Mouse (Mus musculus) megakaryocyte progenitor cell, adult 5-6 weeks (primary cell): ENCODE measurements around the gene Adgrv1. TPM values are rescaled to one million over a fixed set of nuclear protein-coding genes. Genes with fewer than 3 reads are reported as not detected.

ENCODE experiments used
- ATAC-seq: replicated peaks from 2 replicates; pipeline ENCODE4 v1.8.0; 2016; ENCODE audit warnings: mild to moderate bottlenecking, moderate TSS enrichment, inconsistent platforms; ENCODE audit not compliant: poor library complexity
- total RNA-seq, 2 experiments: library from RNA; stranded (forward) in 1 of 2; stranded (reverse) in 1 of 2; fragments of 157-497, 149-512 nt in 1 of 2; fragments of 200-1000 nt in 1 of 2; gene quantifications; 2 replicates each; pipeline versions ENCODE4 v1.2.3 to v1.2.4; 2015 to 2017

Adgrv1 gene
- total RNA-seq, 2 experiments from 2014 or later = not detected

DNA sequence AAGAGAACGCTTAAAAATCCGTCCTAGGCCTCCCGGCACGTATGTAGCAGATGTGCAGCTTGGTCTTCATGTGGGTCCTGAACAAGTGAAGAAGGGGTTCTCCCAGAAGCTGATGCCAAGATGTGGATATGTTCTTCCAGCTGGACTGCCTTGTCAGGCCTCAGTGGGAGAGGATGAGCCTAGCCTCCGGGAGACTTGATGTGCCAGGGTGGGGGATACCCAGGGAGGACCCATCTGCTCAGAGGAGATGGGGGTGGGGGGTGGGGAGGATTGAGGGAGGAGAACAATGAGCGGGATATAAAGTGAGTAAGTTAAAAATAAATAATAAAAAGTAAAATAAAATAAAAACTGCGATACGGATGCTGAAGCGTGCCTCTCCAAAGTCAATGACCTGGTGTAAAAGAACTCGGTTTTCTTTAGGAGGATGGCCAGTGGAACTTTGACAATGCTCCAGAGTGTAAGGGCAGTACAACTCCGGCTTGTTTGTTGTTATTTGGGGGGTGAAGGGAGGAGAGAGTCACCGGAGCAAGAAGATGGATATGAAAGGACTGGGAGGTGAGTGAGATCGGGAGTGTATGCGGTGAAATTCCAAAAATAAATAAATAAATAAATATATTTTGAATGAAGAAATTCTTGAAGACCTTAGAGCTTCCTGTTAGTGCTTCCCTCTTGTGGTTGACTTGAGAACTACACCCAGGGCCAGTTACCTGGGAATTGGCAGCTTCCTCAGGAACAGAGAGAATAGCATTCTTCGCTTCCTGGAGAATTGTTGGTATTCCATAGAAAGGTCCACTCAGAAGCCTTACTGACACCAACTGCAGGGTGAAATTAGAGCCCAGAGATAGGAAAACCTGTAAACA is 205.8 kb downstream of the Adgrv1 start:
- ATAC-seq = peak; percentile 76

DNA sequence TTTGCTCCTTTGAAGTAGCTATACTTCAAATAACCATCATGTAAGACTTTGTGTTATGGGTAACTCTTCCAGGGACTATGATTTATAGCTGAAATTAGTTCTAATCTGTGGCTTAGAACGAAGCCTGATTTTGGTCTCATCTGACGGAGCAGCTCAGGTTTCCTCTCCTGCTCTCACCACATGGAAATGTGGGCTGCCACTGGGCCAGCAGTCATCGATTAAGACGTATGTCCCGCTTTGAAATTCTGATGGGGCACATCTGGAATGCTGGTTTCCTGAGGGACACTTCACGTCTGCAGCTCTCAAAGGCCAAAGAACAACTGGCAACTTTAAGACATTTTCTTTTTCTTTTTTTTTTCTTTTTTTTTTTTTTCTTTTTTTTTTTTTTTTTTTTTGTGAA is 207.8 kb downstream of the Adgrv1 start:
- no peak for ATAC-seq

DNA sequence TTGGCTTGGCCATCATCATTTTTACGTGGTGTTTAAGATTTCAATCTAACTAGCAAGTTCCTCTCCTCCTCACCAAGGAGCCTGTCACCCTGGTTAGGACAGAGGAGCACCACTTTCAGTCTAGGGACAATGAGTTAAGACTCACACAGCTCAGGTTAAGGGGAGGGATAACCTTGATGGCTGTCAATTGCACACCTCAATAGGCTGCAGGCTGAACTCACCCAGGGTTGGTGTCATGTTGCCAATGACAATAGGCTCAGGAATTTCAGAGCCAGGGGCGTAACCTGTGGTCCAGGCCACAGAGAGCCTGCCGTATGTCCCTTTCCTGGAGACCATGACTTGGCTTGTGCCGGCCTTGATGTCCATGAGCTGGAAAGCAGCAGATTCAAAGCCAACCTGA is 209.0 kb downstream of the Adgrv1 start:
- ATAC-seq = no peak

DNA sequence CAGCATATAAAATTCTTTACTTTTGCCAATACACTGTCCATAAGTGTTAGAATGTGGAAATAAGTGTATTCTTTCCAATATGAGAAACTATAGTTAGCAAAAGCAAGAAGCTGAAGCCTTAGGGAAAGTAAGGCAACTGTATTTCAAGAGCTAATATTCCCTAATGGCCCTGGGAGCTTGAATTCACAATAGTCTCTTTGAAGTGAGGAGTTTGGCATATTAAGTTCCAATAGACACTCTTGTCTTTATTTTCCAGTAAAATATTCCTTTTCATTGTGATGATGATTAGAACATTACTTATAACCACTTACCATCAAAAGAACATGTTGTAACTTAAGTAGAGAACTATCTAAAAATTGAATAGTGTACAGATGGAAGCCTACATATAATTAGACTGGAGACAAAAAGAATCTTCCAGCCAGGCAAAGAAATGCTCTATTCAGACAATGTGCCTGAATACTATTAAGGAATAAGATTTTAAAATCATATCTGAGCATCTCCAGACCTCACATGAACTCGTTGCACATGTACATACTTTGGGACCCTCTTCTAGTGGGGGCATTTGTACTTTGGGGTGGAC is 225.0 kb downstream of the Adgrv1 start:
- ATAC-seq = no peak

DNA sequence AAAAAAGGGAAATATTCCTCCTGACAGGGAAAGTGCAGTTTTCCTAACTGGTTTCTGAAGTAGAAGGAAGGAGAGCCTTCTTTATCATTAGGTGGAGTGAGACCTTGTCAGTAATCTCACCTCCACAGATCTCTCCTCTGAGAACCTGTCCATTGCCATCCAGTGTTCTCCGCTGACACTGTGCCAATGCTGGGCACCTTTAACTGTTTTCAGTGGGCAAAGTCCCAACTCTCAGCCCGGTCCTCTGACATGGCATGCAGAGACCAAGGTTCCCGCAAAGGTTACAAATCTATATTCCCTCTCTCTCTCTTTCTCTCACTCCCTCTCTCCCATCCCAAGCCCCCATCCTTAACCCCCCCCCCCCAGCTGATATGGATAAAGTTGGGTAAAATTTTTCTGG is 230.1 kb downstream of the Adgrv1 start:
- ATAC-seq = no peak

DNA sequence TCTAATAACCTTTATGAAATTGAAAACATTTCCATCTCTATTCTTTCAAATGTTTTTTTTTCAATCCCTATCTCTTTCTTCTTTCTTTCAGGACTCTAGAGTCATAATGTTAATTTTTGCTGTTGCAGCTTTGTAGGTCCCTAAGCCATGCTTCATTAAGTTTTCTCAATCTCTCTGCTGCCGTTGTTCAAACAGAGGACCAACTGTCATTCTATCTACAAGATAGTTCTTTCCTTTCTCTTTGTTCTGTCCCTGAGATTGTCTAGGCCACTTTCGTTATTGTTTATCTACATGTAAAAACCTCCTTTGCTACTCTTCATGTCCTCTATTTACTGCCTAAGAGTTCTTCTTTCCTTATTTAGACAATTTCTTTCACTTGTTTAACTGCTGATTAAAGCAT is 230.8 kb downstream of the Adgrv1 start:
- no peak for ATAC-seq

DNA sequence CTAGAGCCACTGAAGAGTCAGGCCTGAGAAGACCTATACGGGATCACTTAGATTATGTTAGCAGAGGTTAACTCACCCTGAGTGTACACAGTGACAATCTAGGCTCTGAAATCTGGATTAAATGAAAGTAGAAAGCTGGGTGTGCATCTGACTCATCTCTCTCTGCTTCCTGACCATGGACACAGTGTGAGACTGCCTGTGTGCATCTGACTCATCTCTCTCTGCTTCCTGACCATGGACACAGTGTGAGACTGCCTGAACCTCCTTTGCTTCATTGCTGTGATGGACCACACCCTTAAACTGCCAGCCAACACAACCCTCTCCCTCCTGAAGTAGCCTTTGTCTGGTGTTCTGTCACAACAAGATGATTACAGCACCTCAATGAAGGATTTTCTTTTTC is 231.2 kb downstream of the Adgrv1 start:
- ATAC-seq = no peak

DNA sequence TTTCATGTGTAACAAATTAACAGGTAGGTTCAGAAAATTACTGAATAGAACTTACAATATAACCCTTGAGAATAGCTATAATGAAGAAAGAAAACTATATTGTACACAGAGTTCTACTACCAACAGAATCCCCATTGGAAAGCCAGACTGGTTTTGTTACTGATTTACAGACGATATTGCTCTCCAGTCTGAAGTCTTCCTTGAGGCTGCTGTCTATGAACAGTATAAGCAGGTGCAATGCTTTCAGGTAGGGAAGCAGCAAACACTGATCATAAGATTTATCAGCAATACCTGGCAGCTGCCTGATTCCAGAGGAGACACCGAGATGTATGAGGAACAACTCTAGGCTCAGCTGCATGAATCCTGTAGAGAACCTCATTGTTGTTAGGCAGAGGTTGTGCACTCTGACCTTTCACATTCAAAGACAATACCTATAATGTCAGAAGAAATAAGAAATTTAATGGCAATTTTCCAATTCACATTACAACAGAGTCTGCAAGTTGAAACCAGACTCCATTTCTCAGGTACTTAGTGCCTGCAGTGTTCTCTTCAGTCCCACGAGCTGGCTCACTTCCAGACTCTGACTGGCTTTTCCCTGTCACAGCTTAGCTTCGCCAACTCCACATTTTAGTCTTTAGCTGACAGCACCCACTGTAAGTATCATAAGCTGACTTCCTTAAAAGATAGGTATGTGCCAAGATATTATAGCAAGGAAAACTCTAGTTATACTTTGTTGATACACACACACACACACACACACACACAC is 247.2 kb downstream of the Adgrv1 start:
- ATAC-seq = no peak

DNA sequence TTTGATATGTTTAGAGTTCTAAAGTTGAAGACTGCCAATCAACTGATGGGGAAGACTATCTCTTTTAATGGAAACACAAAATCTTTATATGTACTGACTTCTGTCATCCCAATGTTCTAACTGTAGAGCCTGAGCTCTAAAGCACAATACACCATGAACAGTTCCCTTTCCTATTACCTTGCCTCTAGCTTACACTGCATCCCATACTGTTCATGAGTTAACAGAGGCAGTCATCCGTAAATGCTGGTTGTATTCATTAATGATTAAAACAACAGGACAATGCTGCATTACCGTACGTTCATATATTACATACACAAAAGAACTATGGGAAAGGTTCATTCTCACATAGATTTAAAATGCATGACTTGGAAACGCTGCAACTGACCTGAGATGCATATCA is 251.1 kb downstream of the Adgrv1 start:
- no peak for ATAC-seq

DNA sequence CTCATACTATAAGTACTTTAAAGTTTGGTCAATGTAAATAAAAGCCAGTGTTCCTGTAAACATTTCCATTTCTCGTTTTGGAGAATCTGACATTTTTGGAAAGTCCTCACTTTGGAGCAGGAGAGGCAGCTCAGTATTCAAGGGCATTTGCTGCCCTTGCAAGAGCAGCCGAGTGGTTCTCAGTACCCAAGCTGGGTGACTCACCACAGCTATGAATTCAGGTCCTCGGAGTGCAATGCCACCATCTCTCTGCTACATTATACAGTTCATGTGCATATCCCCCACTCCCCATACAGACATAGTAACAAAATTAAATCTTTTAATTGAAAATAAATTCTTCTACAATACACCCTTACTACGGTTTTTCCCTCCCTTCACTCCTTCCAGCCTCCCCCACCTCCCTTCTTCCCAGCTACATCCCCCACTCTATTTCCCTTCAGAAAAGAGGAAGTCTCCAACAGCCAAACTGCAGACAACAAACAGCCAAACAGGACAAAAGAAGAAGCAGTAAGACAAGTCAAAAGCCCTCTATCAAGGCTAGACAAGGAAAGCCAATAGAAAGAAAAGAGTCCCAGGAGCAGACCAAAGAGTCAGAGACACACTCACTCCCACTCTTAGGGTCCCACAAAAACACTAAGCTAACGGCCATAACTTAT is 262.0 kb downstream of the Adgrv1 start:
- ATAC-seq = peak; percentile 77

DNA sequence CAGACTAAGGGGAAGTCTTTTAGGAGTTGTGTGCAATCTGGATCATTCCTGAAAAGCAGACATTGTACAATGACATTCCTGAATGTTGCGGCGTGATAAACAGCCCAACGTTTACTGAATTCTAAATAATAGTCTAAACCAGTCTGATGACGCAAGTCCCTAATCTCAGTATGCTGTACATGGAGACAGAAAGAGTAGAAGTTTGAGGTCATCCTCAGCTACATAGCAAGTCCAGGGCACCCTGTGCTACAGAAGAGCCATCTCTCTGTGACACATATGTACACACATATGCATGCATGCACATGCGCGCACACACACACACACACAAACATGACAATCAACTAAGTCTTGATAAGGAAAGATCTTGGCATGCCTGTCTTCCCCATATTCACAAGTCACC is 262.8 kb downstream of the Adgrv1 start:
- no peak for ATAC-seq

DNA sequence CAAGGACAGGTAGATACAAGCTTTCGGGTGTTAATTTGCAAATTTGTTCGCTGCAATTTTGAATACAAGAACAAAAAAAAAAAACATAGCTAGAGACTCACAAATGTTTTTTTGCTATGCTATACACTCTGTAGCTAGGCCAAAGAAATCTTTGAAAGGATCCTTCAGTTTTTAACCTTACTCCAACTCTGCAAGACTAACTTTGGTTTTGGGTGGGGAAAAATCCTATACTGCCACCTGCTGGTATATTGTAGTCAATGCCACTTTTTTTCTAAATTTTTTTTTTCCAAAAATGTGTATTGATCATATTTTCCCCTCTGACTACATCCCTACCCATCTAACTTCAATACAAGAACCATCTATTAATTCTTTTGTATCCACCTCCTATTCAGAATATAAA is 263.4 kb downstream of the Adgrv1 start:
- peak; percentile 68 for ATAC-seq

DNA sequence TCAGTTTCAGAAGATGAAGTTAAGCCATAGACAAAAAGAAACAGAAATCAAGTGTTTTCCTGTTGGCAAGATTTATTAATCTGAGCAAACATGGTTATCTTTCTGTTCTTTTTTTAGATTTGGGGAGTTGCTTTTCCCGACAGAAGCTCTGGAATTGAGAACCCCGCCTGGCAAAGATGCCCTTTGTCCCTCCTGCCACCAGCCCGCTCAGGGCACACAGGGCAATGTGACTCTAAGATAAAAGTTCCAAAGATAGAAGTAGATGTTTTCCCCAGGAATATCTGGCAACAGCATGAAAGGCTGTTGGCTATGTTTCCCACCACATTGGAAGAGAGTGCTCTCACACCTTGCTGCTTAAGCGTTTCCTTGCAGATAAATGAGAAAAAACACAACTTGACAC is 264.0 kb downstream of the Adgrv1 start:
- no peak for ATAC-seq

DNA sequence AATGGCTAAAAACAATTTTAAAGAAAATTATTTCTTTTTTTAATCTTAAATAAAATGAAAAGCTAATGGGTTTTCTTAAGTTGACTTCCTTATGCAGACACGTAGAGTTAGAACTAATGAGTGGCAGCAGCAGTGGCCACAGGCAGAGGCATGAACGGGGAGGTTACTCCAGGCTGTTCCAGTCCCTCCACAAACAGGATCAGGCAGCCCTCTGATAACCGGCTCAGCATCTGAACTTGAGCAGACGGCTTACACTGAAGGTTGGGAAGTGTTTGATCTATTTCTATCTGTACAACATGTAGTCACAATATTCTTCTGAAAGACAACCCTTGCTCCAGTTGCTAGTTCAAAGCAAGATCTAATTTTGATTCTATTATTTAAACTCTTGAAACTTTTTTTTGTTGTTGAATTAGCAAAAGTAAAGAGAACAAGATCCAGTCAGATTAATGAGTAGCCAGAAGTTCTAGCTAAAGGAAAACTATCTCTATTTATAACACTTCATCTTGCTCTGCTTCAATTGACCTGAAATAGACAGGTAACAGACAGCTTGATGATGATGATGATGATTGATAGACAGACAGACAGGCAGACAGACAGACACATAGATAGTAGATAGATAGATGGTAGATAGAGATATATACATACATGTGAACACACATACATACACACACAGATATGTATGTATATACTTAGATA is 265.1 kb downstream of the Adgrv1 start:
- ATAC-seq = no peak

DNA sequence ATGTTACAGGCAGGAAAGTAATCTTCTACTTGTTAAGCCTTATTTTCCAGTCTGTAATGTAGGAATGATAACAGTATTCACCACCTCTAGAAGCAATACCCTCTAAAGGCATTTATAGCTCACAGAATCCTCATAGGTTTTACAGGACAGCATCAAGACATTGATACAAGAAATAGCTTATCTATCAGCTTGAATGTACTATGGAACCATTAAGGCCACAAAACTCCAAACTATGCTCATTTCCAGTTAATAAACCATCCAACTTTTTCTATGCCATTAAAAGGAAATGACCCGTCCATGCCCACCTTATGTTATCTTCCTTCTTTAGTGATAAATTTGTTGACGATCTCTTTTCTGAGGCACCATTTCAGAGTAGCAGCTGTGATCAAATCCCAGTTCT is 272.6 kb downstream of the Adgrv1 start:
- ATAC-seq = no peak

DNA sequence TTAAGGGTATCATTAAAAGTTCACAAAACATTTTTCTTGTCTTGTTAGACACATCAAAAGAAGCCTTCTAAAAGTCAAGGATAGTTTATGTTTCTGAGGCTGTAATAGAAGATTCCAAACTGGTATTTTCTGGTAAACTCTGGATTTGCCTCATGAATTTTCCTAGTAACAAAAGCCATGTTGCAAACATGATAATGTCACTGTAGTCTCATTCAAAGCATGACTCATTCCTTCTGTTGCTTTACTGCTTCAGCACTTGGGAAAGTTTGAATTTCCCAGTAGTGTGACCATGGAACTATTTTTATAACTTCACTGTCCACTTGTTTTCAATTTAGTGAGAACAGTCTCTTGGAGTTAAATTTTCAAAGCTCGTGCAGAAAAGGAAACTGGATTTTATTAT is 274.2 kb downstream of the Adgrv1 start:
- ATAC-seq = no peak

DNA sequence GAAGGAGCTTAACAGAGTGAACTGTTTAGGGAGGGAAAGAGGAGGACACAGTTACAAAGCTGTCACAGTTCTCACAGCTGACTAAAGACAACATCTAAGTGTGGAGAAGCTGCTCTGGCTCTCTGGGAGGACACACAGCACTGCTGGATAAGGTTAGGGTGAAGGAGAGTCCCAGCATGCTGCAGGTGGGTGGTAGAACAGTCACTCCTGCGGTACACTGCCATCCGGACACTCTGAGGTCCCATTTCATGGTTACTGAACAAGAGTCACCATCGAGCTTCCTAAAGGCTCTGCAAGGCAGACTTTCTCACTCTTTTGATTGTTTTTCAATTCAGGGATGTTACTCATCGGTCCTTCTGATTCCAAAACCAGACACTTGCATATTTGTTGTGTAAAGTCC is 274.6 kb downstream of the Adgrv1 start:
- no peak for ATAC-seq

DNA sequence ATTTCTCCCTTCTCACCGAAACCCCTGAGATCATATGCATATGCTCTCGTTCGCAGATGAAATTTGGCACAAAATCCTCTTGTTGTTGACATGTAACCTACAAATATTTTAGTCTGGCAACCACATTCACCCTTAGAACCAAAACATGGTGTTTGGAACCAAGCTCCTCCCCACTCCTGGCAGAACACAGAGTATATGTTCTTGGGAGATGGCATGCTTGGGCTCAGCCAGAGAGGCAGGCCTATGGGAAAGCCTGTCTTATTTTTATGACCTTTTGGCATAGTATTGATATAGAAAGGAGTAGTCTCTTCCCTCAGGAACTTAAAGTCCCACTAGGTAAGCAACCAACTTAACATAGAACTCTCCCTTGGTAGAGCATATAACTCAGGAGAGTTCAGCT is 275.7 kb downstream of the Adgrv1 start:
- no peak for ATAC-seq

DNA sequence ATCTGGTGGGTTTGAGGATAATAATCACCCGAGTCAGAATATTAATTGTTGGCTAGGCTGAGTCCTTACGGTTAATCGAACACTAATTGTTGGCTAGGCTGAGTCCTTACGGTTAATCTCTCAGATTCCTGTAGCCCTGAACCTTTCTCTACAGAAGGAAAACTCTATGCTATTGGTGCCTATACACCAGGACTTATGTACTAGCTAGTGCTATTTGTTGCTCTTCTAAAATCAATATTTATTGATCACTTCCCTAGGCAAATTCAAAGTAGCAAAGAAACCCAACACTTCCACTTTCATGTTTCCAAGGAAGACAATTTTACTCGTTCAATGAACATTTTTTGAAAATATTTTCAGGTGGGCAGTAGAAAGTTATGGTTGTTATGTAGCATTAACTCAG is 278.4 kb downstream of the Adgrv1 start:
- ATAC-seq = no peak

DNA sequence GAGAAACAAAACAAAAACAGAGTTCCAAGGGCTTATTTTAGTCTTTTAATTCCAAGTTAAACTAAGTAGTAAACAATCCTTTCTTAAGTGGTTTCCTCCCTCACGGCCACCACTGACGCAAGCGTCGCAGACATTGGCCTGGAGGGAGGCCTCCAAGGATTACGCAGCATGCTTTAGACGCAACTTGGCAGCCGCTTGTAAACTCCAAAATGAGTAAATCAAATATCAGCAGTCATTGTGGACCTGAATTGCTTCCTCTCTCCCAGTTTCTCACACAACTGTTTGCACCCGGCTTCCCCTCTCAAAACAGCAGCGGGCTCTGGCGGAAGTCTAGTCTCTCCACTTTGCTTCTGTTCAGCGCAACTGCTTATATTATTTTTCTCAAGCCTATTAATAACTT is 280.7 kb downstream of the Adgrv1 start:
- peak; percentile 58 for ATAC-seq
